Mouse (Mus musculus) midbrain, embryonic 14.5 days (tissue): ENCODE results near the gene Gm10570. TPM values are rescaled to one million over a fixed set of nuclear protein-coding genes. Genes with fewer than 3 reads are reported as not detected.
A peak's percentile ranks its signal among the peaks of the same experiment; 100 is the strongest.

Experiments used
- ATAC-seq: fragments of 200-750 bp; cut with Nextera tagmentation; 2 replicates; pipeline ENCODE4 v1.8.0; 2017; ENCODE audit warnings: moderate number of reproducible peaks, moderate library complexity; ENCODE audit not compliant: low FRiP score, low TSS enrichment
- DNase-seq: peaks from one replicate; pipeline ENCODE4 v3.0.0-alpha.2; 2015
- H3K27ac ChIP-seq: fragments of 300-500 bp; sonication (generic); replicated peaks from 2 replicates; pipeline ENCODE4 v1.5.1; 2014; ENCODE audit warnings: mild to moderate bottlenecking, low read depth, low read length, moderate library complexity
- H3K27me3 ChIP-seq: fragments of 300-500 bp; sonication (generic); 2 replicates; pipeline ENCODE4 v1.6.1; 2014; ENCODE audit warnings: low read length, control low read depth, mixed read lengths; ENCODE audit not compliant: control insufficient read depth, insufficient read depth
- H3K36me3 ChIP-seq: fragments of 300-500 bp; sonication (generic); 2 replicates; pipeline ENCODE4 v1.6.1; 2014; ENCODE audit warnings: low read length, control low read depth; ENCODE audit not compliant: control insufficient read depth, insufficient read depth
- H3K4me1 ChIP-seq: fragments of 300-500 bp; sonication (generic); 2 replicates; pipeline ENCODE4 v1.6.1; 2014; ENCODE audit warnings: mild to moderate bottlenecking, antibody characterized with exemption, low read length, control low read depth; ENCODE audit not compliant: control insufficient read depth, insufficient read depth
- H3K4me2 ChIP-seq: fragments of 300-500 bp; sonication (generic); 2 replicates; pipeline ENCODE4 v1.6.1; 2014; ENCODE audit warnings: mild to moderate bottlenecking, low read length, moderate library complexity
- H3K4me3 ChIP-seq: fragments of 300-500 bp; sonication (generic); replicated peaks from 2 replicates; pipeline ENCODE4 v1.5.1; 2014; ENCODE audit warnings: low read depth, low read length
- H3K9ac ChIP-seq: fragments of 300-500 bp; sonication (generic); replicated peaks from 2 replicates; pipeline ENCODE4 v1.6.1; 2014; ENCODE audit warnings: mild to moderate bottlenecking, low read length, moderate library complexity
- H3K9me3 ChIP-seq: fragments of 300-500 bp; sonication (generic); 2 replicates; pipeline ENCODE4 v1.6.1; 2016; ENCODE audit warnings: low read length, control low read depth, mixed read lengths; ENCODE audit not compliant: control insufficient read depth
- WGBS: fragments of 180-500 bp; shearing (Covaris S2); extraction: QIAGEN DNeasy Blood & Tissue Kit; methylation state at CpG from one replicate; pipeline ENCODE4 v1.1.7; 2014; 5-methylcytosine and 5-hydroxymethylcytosine counted together
- polyA plus RNA-seq: library from polyadenylated mRNA; unstranded; fragments of >200 nt; fragmentation: Nextera tagmentation; extraction: Ambion mirVana; gene quantifications from 2 replicates; pipeline ENCODE4 v1.2.1, GENCODE M21; 2014

Gm10570 gene
- polyA plus RNA-seq: 0.65 TPM in 1 of 2 replicates, not detected in the other

GRCm38 (mm10) chr4:130308231-130309081 lies at the start of gene Gm10570, which contains the start of gene Fabp3:
TSS of gene Gm10570 (minus strand) at chr4:130308674.
TSS of gene Fabp3 (plus strand) at chr4:130308595.
- WGBS: under 1% methylated on average over 52 of the region's 52 CpGs
- H3K27me3 ChIP-seq: peaks cover 24% of the 10 kb centered on the region

DNA sequence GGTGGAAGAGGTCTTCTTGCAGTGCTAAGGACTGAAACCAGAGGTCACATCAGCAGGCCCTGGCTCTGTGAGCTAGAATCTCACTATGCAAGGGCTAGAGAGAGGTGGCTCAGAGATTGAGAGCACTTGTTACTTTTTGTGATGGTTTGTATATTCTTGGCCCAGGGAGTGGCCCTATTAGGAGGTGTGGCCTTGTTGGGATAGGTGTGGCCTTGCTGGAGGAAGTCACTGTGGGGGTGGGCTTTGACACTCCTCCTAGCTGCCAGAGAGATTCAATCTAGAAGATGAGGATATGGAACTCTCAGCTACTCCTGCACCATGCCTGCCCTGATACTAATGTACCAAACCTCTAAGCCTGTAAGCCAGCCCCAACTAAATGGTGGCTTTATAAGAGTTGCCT lies 49.5 kb upstream of the Gm10570 start:
- H3K9me3 ChIP-seq: no peaks in the 10 kb centered on the region
- no peak overlapping the region for H3K27ac ChIP-seq
- DNase-seq (no peak), ATAC-seq (no peak)
- no peaks in the 10 kb centered on the region for H3K27me3 ChIP-seq
- H3K4me1 ChIP-seq: peaks cover 17% of the 10 kb centered on the region
- H3K4me3 ChIP-seq: no peak overlapping the region
- H3K4me2 ChIP-seq: no peak overlapping the region
- no peak overlapping the region for H3K9ac ChIP-seq
- H3K36me3 ChIP-seq: peaks cover 18% of the 10 kb centered on the region

More at GRCm38 (mm10) chr4:130308231-130309081, at the start of gene Gm10570, which contains the start of gene Fabp3:
- Histone ChIP-seq H3K9ac (peak within 1 kb of the TSS; percentile 74), H3K36me3 (peaks cover 11% of the 10 kb centered on the region), H3K4me1 (peaks cover 12% of the 10 kb centered on the region; the same call in 1 of the 2 replicates), H3K9me3 (no peaks in the 10 kb centered on the region), H3K4me2 (peak within 1 kb of the TSS; percentile 90), H3K27ac (peak within 1 kb of the TSS; percentile 57), H3K4me3 (peak within 1 kb of the TSS; percentile 55)
- ATAC-seq (peak; percentile 82), DNase-seq (peak; percentile 85)

GRCm38 (mm10) chr4:130352588-130352987 lies 44.1 kb upstream of the Gm10570 start:
- ATAC-seq: no peak
- no peaks in the 10 kb centered on the region for H3K27me3 ChIP-seq
- no peak overlapping the region for H3K27ac ChIP-seq
- no peak overlapping the region for H3K4me2 ChIP-seq
- H3K4me3 ChIP-seq: no peak overlapping the region
- H3K36me3 ChIP-seq: peaks cover 62% of the 10 kb centered on the region
- no peaks in the 10 kb centered on the region for H3K4me1 ChIP-seq
- no peak for DNase-seq
- no peak overlapping the region for H3K9ac ChIP-seq
- WGBS: 94% methylated on average over 7 of the region's 7 CpGs
- no peaks in the 10 kb centered on the region for H3K9me3 ChIP-seq

DNA sequence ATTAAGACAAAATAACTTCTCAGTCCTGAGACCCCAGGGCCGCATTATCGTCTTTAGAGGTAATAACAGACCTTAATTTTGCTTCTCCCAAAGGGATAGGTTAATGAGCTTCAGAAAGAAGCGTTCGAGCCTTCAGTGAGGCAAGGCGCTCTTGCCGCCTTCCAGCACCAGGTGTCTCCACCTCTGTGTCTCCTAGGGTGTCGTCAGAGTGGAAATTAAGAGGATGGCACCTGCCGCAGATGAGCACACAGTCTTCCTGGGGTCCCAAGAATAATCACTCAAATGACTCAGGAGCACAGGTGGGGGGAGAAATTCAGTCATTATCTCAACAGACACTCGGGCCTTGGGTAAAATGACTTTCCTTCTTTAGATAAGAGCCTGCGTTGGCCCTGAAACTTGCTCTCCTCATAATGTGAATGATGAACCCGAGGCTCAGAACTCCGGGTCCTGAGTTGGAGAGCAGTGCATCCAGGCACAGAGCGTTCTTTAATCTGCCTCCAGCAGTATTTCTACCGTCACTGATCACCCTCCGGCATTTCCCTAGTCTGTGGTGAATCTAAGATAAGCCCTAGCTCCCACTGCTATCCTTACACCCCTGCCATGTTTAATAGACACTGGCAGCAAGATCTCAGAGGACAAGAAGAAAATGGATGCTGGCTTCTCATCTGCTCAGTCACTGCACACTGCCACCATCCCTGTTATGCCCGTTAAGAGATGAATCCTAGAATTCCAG lies 42.4 kb upstream of the Gm10570 start:
- Histone ChIP-seq H3K27me3 (no peaks in the 10 kb centered on the region), H3K9me3 (no peaks in the 10 kb centered on the region), H3K9ac (no peak overlapping the region), H3K36me3 (peaks cover 63% of the 10 kb centered on the region), H3K27ac (no peak overlapping the region), H3K4me2 (no peak overlapping the region), H3K4me3 (no peak overlapping the region), H3K4me1 (no peaks in the 10 kb centered on the region)
- ATAC-seq: no peak
- DNase-seq: no peak
- WGBS: 88% methylated on average over 16 of the region's 16 CpGs

- Histone ChIP-seq H3K4me1 (no peaks in the 10 kb centered on the region), H3K9ac (no peak overlapping the region), H3K4me3 (no peak overlapping the region), H3K27ac (no peak overlapping the region), H3K36me3 (peaks cover 73% of the 10 kb centered on the region), H3K9me3 (no peaks in the 10 kb centered on the region), H3K4me2 (no peak overlapping the region), H3K27me3 (no peaks in the 10 kb centered on the region)
- DNase-seq: no peak
- 96% methylated on average over 6 of the region's 6 CpGs for WGBS
- no peak for ATAC-seq
Measured at GRCm38 (mm10) chr4:130349666-130350065, 41.2 kb upstream of the Gm10570 start.

GRCm38 (mm10) chr4:130341691-130342090 lies 33.2 kb upstream of the Gm10570 start:
- Histone ChIP-seq H3K36me3 (peaks cover 50% of the 10 kb centered on the region), H3K4me3 (no peak overlapping the region), H3K9me3 (no peaks in the 10 kb centered on the region), H3K4me1 (no peaks in the 10 kb centered on the region), H3K27me3 (no peaks in the 10 kb centered on the region), H3K27ac (no peak overlapping the region), H3K9ac (no peak overlapping the region), H3K4me2 (no peak overlapping the region)
- WGBS: 21% methylated on average over 4 of the region's 4 CpGs
- no peak for ATAC-seq
- DNase-seq: peak; percentile 84

GRCm38 (mm10) chr4:130335867-130336266 lies 27.4 kb upstream of the Gm10570 start:
- ATAC-seq (no peak), DNase-seq (no peak)
- no peaks in the 10 kb centered on the region for H3K27me3 ChIP-seq
- H3K4me2 ChIP-seq: no peak overlapping the region
- no peak overlapping the region for H3K4me3 ChIP-seq
- H3K9me3 ChIP-seq: no peaks in the 10 kb centered on the region
- no peaks in the 10 kb centered on the region for H3K4me1 ChIP-seq
- peaks cover 62% of the 10 kb centered on the region for H3K36me3 ChIP-seq
- no peak overlapping the region for H3K27ac ChIP-seq
- WGBS: 90% methylated on average over 5 of the region's 5 CpGs
- H3K9ac ChIP-seq: no peak overlapping the region

GRCm38 (mm10) chr4:130327366-130327765 lies 18.9 kb upstream of the Gm10570 start:
- no peak overlapping the region for H3K4me2 ChIP-seq
- no peak overlapping the region for H3K27ac ChIP-seq
- no peak overlapping the region for H3K4me3 ChIP-seq
- DNase-seq: no peak
- 81% methylated on average over 9 of the region's 9 CpGs for WGBS
- H3K36me3 ChIP-seq: peaks cover 66% of the 10 kb centered on the region
- H3K9me3 ChIP-seq: no peaks in the 10 kb centered on the region
- H3K27me3 ChIP-seq: no peaks in the 10 kb centered on the region
- no peak for ATAC-seq
- H3K9ac ChIP-seq: no peak overlapping the region
- no peaks in the 10 kb centered on the region for H3K4me1 ChIP-seq
